Mouse (Mus musculus): ENCODE data around the gene Tns3.
A peak's percentile ranks its signal among the peaks of the same experiment; 100 is the strongest.
"Not testable (repeated sequence)": the region's sequence is repeated elsewhere in the genome, so short reads cannot be mapped to it uniquely, and the experiment has no call there.

Tns3 gene

DNA sequence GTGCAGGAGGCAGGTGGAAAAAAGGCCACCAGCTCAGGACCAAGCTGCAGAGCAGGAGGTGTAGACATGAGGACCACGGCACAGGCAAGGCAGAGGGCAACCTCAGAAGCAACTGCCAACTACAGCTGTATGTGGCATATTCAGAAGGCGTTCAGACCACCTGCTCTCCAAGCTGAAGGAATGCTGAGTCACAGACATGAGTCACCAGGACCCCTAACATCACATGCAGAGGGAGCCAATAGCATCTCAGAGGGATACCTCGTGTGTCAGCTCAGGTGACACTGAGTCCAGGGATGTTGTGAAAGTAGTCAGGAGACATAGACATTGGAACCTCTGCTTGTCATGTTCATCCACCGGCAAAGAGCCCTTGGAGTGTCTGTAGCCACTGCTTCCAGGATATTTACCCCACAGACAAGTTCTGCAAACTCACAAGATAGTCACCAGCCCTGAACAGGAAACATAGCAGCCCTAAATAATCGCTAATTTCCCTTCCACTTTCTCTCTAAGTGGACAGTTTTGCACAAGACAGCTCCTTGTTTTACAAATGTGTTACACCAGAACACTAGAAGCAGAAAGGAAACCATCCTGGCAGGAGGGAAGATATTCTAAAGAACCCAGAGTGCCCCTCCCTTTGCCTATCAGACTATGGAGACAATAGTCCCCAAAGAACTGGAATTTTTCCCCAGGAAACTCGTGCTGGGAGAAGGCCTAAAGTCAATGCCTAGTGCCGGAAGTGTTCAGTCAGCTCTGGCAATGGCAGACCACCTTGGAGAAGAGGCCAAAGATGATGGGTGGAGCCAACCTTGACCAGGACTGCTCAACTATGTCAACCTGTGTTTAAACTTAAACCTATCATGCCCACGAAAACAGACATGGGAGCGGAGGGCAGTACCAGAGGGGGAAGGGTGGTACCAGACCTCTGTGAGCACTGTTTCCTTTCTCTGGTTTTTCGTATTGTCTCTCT lies 88.8 kb downstream of the Tns3 start:
- DNase-seq (ENCODE audit: low spot score), result no peak

DNA sequence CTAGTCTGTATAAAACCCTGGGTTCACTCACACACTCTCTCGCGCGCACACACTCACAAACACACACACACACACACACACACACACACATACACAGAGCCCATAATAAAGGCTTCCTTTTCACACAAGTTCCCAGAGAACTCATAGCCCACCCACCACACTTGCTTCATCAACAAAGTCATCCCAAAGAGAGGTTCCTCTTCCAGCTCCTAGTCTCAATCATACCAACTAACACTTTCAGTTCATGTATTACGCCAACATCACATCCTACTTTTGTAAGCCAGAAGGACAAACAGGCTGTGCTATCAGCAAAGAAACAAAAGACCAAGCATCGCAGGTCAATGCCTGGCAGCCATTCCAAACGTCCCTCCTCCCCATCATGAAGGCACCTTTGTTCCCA lies 89.8 kb downstream of the Tns3 start:
- DNase-seq (ENCODE audit: low spot score), result no peak

DNA sequence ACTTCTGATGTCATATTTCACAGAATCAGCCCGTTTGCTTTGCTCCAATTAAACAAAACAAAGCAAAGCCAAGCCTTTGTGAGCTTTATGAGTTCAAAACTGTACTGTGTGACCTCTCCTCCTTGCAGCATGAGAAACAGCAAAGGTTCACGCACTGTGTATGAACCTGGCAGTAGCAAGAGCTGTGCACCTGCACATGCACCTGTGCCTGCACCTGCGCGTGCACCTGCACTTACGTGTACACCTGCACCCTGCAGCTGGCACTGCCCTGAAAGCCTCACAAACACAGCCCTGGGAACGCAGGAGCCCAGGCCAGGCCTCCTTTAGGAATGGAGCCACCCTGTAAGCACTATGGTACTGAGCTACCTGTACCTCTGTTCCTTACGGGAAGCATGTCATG lies 91.6 kb downstream of the Tns3 start:
- DNase-seq (ENCODE audit: low spot score), result no peak

DNA sequence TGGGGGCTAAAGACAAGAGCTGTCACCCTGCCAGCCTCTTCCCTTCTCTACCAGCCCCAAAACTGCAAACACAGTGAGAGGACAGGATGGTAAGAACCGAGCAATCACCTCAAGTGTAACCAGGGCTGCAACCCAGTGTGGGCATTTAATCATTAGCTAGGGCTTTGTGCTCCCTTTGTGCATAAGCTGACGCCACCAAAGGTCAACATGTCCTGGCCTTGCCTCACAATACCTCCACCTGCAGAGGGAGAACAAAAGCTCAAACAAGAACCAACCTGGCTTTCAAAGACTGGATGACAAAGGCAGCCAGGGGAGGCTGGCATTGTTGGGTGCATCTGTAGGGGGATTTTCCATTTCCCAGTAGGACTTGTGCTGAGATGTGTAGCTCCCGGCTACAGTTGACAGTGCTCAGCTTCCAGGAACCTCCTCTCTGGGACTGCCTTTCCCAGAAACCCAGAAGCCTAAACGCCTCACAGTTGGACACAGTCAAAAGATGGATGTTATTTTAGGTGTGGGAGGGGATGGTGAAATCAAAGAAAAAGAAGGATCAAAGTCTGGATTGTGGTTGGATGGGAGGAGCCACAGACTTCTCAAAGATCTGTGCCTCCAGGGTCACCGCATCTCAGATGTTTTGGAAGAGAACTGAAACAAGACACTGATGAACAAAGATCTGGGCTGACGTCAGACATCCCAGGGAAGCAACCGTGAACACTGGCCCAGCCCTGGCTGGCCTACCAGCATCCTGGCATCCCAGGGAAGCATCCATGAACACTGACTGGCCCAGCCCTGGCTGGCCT lies 94.9 kb downstream of the Tns3 start:
- no peak for DNase-seq (ENCODE audit: low spot score)

DNA sequence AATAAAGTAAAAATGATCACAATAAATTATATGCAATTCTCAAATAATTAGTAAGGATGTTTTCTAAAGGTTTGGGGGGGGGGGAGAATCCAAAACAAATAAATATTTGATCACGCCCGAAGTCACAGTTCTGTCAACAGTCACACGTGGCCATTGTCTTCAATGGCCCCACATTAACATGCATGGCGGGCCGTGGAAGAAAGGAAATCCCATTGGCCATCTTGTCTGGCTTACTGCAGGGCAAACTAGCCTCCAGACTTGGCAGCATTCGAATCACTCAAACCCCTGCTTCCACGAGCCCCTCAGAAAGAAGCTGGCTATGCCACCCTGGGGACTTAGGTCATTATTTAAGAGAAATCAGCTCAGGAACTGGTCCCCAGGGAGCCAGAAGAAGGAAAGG lies 95.5 kb downstream of the Tns3 start:
- no peak for DNase-seq (ENCODE audit: low spot score)

DNA sequence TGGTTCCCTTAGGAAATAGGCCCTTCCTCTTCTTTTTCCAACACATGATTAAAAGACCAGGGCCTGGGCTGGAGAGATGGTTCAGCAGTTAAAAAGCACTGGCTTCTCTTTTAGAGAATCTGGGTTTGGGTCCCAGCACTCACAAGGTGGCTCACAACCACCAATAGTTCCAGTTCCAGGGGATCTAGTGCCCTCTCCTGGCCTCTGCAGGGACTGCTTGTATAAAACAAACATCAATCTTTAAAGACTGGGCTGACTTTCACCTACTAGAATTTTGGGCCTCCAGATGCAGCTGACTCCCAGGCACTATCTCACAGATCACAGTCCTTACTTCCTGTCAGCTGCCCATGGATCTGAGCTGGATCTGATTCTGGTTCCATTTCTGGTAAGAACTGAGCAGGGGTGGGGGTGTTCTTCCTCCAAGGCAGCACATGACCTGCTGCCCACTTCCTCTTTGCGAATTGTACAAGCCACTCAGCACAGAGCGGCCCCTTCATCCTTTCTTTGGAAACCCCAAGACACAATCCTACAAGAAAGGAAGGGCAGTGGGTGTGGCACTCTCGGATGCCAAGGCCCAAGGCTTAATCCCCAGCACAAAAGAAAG lies 98.0 kb downstream of the Tns3 start:
- DNase-seq (ENCODE audit: low spot score), result no peak

DNA sequence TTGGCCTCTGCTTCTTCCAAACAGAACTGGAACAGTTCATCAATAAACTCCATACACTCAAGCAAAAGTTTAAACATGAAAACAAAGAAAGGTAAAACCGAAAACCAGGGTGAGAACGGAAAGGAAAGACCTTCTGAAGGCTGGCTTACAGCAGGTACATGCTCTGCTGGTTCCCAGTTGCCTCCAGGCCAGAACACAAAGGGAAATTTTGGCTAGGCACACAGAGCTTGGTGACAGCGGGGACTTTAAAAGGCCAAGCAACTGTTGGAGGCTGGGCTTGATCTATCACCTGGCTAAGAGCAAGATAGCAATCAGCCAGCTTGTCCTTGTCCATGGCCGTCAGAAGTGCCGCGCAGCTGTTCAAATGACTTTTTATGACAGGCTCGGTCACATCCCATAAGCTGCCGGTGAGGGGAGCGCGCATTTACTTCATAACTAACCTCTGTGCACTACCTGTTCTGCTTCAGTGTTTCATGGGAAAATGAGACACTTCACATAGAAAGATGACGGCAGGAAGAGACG lies 105.5 kb downstream of the Tns3 start:
- no peak for DNase-seq (ENCODE audit: low spot score)

DNA sequence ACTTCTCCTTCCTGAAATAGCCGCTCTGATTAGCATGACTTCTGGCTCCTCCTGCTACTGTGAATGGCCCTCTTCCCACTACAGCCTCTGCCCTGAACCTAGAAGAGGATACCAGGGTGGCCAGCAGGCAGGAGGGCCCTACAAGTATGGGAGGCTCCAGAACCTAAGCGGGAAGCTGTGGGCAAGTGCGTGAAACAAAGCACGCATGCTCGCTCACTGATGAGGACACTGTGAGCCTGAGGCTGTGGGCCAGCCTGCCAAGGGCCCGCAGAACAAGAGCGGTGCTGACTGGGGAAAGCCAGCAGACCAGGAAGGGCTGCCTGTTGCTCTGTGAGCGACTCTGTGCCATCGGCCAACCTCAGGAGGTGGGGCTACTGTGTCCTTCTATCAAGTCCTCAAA lies 106.1 kb downstream of the Tns3 start:
- DNase-seq (ENCODE audit: low spot score), result peak; percentile 32

DNA sequence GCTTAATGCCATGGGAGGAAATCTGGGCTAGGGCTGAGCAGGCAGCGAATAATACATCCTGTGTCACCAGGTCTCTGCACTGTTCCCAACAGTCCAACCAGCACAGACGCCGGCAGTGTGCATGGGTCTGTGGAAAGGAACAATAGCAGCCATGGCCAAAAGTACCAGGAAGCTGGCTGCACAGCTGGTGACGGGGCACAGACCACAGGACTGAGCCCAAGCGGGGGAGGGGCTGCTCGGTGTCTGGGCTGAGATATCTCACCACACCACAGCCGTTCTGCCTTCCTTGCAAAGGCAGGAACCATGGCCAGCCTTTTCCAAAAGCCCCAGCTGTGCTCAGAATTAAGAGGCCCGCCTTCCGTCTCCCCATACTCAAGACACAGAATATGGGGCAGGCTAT lies 107.3 kb downstream of the Tns3 start:
- DNase-seq (ENCODE audit: low spot score), result peak; percentile 26

DNA sequence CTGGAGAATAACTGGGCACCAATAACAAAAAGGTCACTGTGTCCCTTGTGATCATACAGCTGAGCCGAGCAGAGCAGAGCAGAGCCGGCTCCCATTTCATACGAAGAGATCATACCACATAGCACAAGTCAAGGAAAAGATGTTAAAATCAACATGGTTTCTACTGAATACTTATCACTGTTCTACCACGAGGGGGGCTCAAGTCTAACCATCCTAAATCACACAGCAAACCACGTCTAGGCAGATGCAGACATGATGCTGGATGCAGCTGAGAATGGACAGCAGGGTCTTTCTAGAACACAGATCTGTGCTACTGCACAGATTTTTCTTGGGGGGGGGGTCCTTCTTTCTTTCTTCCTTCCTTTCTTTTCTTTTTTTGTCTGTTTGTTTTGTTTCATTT lies 112.6 kb downstream of the Tns3 start:
- no peak for DNase-seq (ENCODE audit: low spot score)

DNA sequence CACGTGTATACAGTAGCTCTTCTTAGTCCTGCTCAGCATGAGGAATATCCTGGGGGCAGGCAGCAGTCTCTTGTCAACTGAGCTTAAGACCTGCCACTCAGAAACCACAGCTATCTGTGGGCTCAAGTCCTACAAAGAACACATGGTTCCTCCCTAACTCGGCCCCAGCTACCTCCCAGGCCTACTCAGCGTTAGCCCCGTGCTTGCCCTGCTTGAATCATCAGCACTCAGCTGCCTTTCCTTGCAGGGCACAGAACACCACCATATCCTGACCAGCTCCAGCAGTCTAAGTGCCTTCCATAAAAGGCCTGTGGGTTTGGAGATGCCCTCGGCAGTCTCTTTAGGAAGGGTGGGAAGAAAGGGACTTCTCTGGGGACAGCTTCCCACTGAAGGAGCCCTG lies 116.7 kb downstream of the Tns3 start:
- no peak for DNase-seq (ENCODE audit: low spot score)

DNA sequence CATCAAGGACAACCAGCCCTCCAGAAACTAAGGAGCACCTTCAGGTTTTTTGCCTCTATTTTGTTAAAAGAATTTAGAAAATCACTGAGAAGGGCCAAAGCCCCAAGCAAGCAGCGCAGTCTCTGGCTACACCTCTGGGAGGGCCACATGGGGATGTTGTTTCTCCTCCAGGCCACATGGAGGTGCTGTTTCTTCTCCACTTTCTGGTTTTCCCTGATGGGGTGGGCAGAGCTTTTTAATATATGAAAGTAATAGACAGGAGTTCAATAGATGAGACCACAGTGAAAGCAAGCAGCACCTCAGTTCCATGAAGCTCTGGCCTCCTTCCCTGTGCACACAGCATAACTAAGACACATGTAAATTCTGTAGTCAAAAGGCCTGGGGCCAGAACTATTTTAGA lies 118.5 kb downstream of the Tns3 start:
- DNase-seq (ENCODE audit: low spot score), result no peak

DNA sequence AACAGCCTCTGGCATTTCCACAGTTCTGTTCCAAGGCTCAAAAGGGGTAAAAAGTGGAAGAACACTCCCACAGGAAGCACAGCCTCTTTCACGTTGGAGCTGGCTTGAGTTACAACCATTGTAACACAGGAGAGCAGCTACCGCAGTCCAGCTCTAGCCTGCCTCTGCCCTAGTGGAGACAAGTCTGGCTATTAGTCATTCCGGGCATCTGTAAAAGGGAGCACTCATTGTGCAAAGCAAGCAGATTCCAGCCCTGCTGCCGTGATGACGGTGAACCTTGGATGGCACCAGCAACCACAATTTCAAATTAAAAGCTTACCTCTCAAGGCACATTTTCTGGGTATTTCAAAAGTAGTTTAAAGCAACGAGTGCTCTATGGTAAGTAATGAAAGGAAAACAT lies 120.0 kb downstream of the Tns3 start:
- no peak for DNase-seq (ENCODE audit: low spot score)

DNA sequence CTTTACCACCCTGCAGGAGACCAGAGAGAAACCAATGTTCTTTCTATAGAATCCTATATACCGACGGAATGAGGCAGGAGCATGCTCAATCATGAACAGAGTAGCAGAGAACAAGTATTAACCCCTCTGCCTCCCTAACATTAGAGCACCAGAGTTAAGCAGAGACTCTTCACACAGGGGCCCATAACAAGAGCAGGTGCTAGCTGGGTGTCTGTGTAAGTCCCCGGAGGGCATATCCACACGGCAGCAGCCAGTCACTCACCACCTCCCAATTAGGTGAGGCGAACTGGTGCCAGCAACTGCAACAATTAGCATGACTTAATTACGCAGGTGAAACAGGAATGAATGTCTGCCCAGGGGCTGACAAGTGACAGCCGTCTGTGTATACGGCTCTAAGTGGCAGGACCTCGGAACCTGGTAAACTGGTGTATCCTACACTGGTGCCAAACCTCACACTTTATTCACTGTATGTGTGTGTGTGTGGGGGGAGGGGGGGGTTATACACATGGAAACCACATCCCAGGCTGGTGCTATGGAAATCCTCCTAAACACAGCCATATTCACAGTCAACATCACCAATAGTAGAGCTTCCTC lies 123.0 kb downstream of the Tns3 start:
- no peak for DNase-seq (ENCODE audit: low spot score)

DNA sequence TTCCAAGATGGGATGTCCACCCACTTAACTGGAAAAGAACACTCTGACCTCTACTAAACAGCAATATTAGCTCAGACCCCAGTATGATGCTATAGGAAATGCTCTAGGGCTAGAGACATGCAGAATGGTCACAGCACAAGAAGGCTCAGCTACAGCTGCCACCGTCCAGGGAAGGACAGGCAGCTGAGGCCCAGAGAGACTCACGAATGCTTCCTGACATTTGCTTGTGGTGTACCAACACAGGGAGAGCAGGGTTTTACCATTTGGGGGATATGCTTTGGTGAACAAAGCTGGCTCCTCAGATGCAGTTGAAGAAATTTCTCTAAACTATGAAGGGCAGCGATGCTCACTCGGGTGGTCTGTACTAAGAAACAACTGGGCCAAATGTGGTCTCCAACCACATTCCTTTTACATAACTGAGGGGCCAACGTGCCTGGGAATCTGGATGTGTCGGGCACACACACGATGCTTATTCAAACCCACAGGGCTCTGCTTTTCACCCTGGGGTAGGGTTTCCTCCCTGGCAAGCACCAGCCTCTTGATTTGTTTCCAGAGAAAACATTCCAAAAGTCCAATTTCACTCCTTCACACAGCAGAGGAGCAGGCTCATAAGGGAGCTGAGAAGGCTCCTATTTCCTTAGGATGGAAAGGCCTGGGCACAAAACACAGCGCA lies 124.6 kb downstream of the Tns3 start:
- no peak for DNase-seq (ENCODE audit: low spot score)

DNA sequence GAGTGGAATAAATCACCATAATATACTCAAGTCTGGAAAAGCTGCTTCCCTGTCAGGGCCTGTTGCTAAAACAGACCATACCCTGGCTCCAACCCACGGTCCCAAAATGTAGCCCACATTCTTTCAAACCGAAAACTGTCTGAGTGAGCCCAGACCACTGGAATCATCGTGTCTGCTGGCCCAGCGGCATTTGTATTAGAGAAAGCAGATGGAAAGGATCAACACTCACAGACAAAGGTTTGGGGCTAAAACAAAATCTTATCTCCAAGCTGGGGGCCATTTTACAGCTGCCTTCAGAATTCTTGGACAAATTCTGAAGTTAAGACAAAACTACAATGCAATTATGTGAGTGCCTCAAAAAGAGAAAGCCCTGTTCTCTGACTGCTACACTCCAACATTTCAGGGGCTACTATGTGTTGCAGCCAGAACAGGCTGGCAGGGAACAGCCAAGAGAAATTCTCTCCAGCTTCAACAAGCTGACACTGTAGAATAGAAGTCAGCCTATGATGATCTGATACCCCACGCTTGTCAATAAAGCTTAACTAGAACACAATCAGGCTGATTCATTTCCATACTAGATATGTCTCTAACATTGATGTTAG lies 127.2 kb downstream of the Tns3 start:
- DNase-seq (ENCODE audit: low spot score), result peak; percentile 49

DNA sequence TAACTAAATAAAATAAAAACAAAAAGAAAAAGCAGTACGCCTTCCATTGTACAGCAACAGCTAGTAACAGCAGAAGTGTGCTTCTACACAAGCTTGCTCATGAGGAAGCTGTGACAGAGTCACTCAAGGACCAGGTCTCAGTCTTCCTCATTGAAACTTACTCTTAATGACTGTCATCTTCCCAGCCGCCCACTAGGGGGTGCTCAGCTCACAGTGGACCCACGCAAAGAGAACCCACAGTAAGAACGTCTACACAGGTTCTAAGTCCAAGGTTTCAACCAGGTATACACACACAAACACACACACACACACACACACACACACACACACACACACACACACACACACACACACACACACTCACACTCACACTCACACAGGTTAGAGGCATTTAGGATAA lies 129.4 kb downstream of the Tns3 start:
- DNase-seq (ENCODE audit: low spot score), result peak; percentile 68

DNA sequence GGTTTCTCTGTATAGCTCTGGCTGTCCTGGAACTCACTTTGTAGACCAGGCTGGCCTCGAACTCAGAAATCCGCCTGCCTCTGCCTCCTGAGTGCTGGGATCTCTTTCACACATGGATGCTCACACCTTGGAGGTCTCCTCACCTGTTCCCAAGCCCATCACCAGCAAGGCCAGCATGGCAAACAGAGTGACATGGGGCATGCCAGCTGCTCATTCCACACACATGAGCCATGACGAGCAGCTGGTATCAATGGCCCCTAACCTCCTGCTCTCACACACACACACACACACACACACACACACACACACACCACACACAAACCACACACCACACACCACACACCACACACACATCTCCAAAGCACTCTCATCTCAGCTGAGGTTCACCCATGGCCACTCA lies 131.6 kb downstream of the Tns3 start:
- not testable (repeated sequence) for DNase-seq (ENCODE audit: low spot score)

DNA sequence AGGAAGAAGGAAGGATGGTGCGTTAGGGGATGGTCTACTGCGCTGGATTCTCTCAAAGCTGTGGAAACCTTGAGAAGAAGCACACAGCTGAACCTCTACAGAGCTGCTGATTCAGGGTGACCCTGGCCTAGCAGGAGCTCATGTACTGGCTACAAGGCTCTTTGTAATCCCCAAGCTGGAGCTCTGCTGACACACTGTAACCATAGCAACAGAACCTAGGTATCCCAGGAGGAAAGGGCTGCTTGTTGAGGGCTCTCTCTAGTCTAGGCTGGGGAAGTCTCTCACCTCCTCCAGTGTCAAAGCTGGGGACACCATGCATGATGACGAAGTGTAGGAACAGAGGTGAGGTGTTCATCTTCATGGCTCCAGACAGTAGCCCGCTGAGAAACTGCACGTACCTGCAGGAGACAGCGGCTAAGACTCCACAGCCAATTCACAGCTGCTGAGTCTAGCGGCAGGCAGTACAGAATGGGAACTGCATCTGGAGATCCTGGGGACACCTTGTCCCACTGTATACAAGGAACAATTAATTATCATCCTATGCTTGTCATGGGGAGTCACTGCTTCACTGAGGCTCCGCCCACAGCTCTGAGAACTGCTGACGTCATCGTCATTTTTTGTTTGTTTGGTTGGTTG lies 132.1 kb downstream of the Tns3 start:
- no peak for DNase-seq (ENCODE audit: low spot score)

DNA sequence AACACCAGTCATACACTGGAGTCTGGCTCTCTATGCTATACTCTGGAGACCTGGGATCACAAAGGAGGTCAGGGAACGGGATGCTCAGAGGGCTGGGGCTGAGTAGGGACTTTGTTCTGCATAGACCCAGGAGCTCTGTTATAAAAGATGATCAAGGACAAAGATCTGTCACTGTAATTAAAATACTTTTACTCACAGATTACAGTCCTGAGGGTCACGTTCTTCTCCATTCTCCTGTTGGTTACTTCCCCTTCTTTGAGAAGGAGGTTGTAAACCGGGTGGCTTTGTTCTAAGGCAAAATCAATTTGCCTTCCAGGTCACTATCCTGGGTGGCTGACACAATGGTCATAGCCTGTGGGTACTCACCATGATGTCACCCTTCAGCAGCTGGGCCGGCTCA lies 133.8 kb downstream of the Tns3 start:
- DNase-seq (ENCODE audit: low spot score), result no peak

DNA sequence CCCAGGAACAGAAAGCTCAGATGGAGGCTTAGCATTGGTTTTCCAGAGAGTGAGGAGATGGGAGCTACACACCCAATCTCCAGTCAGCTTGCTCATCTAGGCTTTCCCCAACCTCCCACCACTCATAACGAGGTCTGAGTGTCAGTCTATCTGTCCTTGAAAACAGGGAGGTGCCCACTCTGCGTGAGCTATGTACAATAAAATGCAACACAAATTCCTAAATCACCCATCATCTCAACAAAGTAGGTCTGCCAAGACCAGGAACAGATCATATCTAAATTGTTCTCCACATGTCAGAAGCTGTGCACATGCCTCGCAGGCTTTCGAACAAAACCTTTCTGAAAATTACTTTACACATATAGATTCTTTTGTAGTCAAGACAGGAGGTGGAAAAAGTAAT lies 134.3 kb downstream of the Tns3 start:
- no peak for DNase-seq (ENCODE audit: low spot score)

Data from urinary bladder, postnatal 14 days (tissue).